Mouse (Mus musculus) liver, postnatal 0 days (tissue): ENCODE measurements around the gene Kng2. TPM values are rescaled to one million over a fixed set of nuclear protein-coding genes. Genes with fewer than 3 reads are reported as not detected.
"Not testable (repeated sequence)": the region's sequence is repeated elsewhere in the genome, so short reads cannot be mapped to it uniquely, and the experiment has no call there.

Experiments
- ATAC-seq: fragments of 200-750 bp; cut with Nextera tagmentation; 2 replicates; pipeline ENCODE4 v1.8.0; 2017; ENCODE audit warnings: mild to moderate bottlenecking, moderate library complexity
- DNase-seq: peaks from one replicate; pipeline ENCODE4 v3.0.0-alpha.2; 2016
- H3K27ac ChIP-seq: fragments of 300-500 bp; sonication (generic); 2 replicates; pipeline ENCODE4 v1.5.1; 2014; ENCODE audit warnings: antibody characterized with exemption, moderate library complexity, mild to moderate bottlenecking, low read depth
- H3K27me3 ChIP-seq: fragments of 300-500 bp; sonication (generic); 2 replicates; pipeline ENCODE4 v1.6.1; 2014; ENCODE audit warnings: low read length, control low read depth, mixed read lengths; ENCODE audit not compliant: insufficient read depth
- H3K36me3 ChIP-seq: fragments of 300-500 bp; sonication (generic); replicated peaks from 2 replicates; pipeline ENCODE4 v1.6.1; 2014; ENCODE audit warnings: mild to moderate bottlenecking, control low read depth, low read length, moderate library complexity, mixed read lengths; ENCODE audit not compliant: insufficient read depth
- H3K4me1 ChIP-seq: fragments of 300-500 bp; sonication (generic); 2 replicates; pipeline ENCODE4 v1.6.1; 2014; ENCODE audit warnings: antibody characterized with exemption, mild to moderate bottlenecking, control low read depth; ENCODE audit not compliant: insufficient read depth
- H3K4me2 ChIP-seq: fragments of 300-500 bp; sonication (generic); 2 replicates; pipeline ENCODE4 v1.6.1; 2014; ENCODE audit warnings: low read depth, mild to moderate bottlenecking, low read length, moderate library complexity, mixed read lengths
- H3K4me3 ChIP-seq: fragments of 300-500 bp; sonication (generic); 2 replicates; pipeline ENCODE4 v1.5.1; 2014; ENCODE audit warnings: low read depth, low read length
- H3K9ac ChIP-seq: fragments of 300-500 bp; sonication (generic); replicated peaks from 2 replicates; pipeline ENCODE4 v1.6.1; 2014; ENCODE audit warnings: mild to moderate bottlenecking, moderate library complexity
- H3K9me3 ChIP-seq: fragments of 300-500 bp; sonication (generic); 2 replicates; pipeline ENCODE4 v1.6.1; 2016; ENCODE audit warnings: mild to moderate bottlenecking, control low read depth, low read length, mixed read lengths
- CTCF ChIP-seq: sonication (generic); IDR thresholded peaks from 2 replicates; pipeline ENCODE4 v1.5.1; 2016; ENCODE audit warnings: antibody characterized with exemption, low read depth
- EP300 ChIP-seq: IDR thresholded peaks from 2 replicates; pipeline ENCODE4 v1.6.1; 2016; ENCODE audit warnings: antibody characterized with exemption, low read depth, mild to moderate bottlenecking
- WGBS: fragments of 180-500 bp; shearing (Covaris S2); extraction: QIAGEN DNeasy Blood & Tissue Kit; methylation state at CpG from one replicate; pipeline ENCODE4 v1.1.7; 2014; ENCODE audit not compliant: insufficient replicate concordance; 5-methylcytosine and 5-hydroxymethylcytosine counted together
- polyA plus RNA-seq: library from polyadenylated mRNA; unstranded; fragments of >200 nt; fragmentation: Nextera tagmentation; extraction: Ambion mirVana; gene quantifications from 2 replicates; pipeline ENCODE4 v1.2.1, GENCODE M21; 2015

Kng2 gene
- polyA plus RNA-seq = 348 and 384 TPM in 2 replicates

DNA sequence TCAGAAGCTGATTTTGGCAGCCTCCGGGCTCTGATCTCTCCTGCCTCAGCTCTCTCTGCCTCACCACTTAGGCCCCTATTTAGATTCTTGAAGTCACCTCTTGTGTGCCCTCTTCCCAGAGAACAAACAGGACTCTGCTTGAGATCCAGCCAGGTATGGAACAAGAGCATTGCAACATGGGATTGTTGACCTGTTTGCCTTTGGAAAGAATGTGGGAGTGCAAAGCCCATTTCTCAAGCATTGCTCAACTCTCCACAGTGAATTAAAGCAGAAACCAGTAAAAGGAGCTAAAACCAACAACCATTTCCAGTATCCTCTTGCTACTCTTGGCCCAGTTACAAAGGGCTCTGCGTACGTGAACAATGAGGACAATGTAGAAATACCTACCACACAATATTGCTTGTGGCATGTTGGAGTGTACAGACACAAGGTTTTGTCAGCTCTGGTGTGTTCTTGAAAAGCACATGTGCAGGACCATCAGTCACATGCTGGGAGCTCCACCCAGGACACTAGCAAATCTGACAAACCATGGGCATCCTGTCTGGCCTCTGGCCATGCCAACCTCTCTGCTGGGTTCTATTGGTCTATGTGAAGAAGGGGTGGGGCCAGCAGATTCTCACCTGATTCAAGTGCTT, at the start of gene Kng2:
Kng2 (minus strand) TSS at position 517 of the 635 bp plus-strand sequence.
- H3K9ac ChIP-seq = peak within 1 kb of the TSS; percentile 64
- H3K36me3 ChIP-seq, H3K27me3 ChIP-seq, H3K4me1 ChIP-seq, H3K9me3 ChIP-seq: not testable (repeated sequence)
- ATAC-seq = peak; percentile 88
- WGBS = 56% methylated on average over 3 of the region's 3 CpGs
- peak; percentile 39 for DNase-seq
- TF ChIP-seq EP300 = peak; percentile 80
- peak within 1 kb of the TSS; percentile 40 for H3K4me2 ChIP-seq
- H3K27ac ChIP-seq = peak within 1 kb of the TSS; percentile 76
- H3K4me3 ChIP-seq = peak within 1 kb of the TSS; percentile 36

DNA sequence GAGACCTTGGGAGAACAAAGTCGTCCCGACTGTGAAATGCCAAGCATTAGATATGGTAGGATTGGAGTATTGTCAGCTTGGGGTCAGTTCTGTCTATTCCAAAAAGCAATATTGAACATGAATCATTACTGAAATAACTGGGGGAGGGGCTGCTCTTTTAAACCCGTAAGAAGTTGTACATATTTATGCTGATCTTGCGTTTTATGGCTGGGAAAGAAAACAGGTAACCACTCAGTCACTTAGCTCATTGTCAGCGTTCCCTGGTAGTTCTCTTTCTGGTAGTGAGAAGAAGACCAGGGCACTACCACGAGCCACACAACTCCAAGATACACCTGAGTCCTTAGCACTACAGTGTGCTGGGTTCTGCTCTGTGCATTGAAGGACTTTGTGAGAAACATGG, 48.2 kb upstream of the Kng2 start:
- not testable (repeated sequence) for H3K27me3 ChIP-seq, H3K4me2 ChIP-seq, H3K27ac ChIP-seq, H3K9ac ChIP-seq, DNase-seq, H3K36me3 ChIP-seq, H3K4me3 ChIP-seq, H3K9me3 ChIP-seq, ATAC-seq, H3K4me1 ChIP-seq
- WGBS = 82% methylated on average over 6 of the region's 6 CpGs

GRCm38 (mm10) chr16:23060781-23061325, 31.6 kb upstream of the Kng2 start:
- not testable (repeated sequence) for H3K4me3 ChIP-seq

DNA sequence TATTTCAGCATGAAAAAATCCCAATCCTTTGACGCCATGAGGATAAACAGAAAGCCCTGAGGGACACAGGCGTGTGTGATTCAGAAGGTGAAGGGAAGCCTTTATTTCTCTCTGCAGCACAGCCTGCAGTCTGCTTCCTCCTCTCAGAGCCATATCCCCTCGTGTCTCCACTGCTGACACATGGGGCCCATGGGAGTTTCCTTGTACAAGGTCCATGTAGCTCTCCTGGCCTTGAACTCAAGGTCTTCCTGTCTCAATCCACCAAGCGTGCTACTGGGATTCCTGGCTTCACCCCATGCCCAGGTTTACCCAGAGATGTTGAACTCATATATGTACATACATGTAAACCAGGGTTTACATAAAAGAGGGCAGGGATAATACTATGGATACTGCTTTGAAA, 30.3 kb upstream of the Kng2 start:
- not testable (repeated sequence) for H3K9ac ChIP-seq, H3K4me1 ChIP-seq, ATAC-seq, DNase-seq, H3K9me3 ChIP-seq, H3K27me3 ChIP-seq, H3K36me3 ChIP-seq
- H3K4me2 ChIP-seq = peak overlapping the region; percentile 56; the same call in 1 of the 2 replicates
- WGBS = 39% methylated on average over 4 of the region's 4 CpGs
- peak overlapping the region; percentile 42; the same call in 1 of the 2 replicates for H3K4me3 ChIP-seq
- peak overlapping the region; percentile 57 for H3K27ac ChIP-seq

More at GRCm38 (mm10) chr16:23060781-23061325, 31.6 kb upstream of the Kng2 start:
- not testable (repeated sequence) for H3K27ac ChIP-seq, H3K36me3 ChIP-seq, H3K9me3 ChIP-seq, H3K27me3 ChIP-seq, DNase-seq, H3K4me1 ChIP-seq, ATAC-seq, H3K9ac ChIP-seq
- peak overlapping the region; percentile 56 for H3K4me2 ChIP-seq
- WGBS = 82% methylated on average over 5 of the region's 5 CpGs

DNA sequence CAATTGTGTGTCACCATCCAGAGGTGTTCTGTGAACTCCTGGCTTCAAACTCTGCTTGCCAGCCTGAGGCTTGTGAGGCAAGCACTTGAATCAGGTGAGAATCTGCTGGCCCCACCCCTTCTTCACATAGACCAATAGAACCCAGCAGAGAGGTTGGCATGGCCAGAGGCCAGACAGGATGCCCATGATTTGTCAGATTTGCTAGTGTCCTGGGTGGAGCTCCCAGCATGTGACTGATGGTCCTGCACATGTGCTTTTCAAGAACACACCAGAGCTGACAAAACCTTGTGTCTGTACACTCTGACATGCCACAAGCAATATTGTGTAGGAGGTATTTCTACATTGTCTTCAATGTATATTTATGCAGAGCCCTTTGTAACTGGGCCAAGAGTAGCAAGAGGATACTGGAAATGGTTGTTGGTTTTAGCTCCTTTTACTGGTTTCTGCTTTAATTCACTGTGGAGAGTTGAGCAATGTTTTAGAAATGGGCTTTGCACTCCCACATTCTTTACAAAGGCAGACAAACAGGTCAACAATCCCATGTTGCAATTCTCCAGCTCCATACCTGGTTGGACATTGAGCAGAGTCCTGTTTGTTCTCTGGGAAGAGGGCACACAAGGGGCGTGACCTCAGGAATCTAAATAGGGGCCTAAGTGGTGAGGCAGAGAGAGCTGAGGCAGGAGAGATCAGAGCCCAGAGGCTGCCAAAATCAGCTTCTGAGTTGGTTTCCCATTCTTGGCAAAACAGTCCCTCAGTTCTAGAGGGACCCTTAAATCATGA, 28.6 kb upstream of the Kng2 start, which contains the start of gene Kng1:
Kng1 (plus strand) TSS at position 198 of the 780 bp plus-strand sequence.
- peak; percentile 78 for TF ChIP-seq EP300
- peak; percentile 89 for ATAC-seq
- 62% methylated on average over 1 of the region's 1 CpGs for WGBS

DNA sequence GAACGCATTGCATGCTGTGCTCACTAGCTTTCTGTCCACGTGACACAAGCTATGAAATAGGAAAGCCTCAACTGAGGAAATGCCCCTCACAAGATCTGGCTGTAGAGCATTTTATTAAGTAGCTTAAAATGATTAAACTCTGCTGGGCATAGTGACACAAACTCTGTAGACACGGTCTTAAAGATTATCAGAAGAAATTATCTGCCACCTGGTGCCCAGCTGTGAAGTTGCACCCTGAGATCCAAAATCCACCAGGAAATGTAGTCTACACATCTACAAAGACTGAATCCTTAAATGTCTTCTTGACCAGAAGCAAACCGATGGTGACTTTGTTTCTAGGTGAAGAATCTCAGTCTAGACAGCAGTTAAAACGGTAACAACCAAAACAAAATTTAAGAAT, 17.0 kb upstream of the Kng2 start:
- H3K36me3 ChIP-seq = no peaks in the 10 kb centered on the region
- H3K4me2 ChIP-seq = no peak overlapping the region
- no peak overlapping the region for H3K27ac ChIP-seq
- no peak overlapping the region for H3K4me3 ChIP-seq
- no peaks in the 10 kb centered on the region for H3K4me1 ChIP-seq
- H3K9ac ChIP-seq = no peak overlapping the region
- TF ChIP-seq CTCF (peak; percentile 56), EP300 (no peak)
- ATAC-seq = no peak
- 62% methylated on average over 5 of the region's 5 CpGs for WGBS
- DNase-seq = no peak
- no peaks in the 10 kb centered on the region for H3K27me3 ChIP-seq
- no peaks in the 10 kb centered on the region for H3K9me3 ChIP-seq

More for the DNA sequence above, 28.6 kb upstream of the Kng2 start, which contains the start of gene Kng1:
- H3K9me3 ChIP-seq, H3K36me3 ChIP-seq, H3K27me3 ChIP-seq, H3K4me1 ChIP-seq: not testable (repeated sequence)
- peak within 1 kb of the TSS; percentile 42 for H3K4me3 ChIP-seq
- DNase-seq = peak; percentile 60
- peak within 1 kb of the TSS; percentile 89 for H3K27ac ChIP-seq
- H3K4me2 ChIP-seq = peak within 1 kb of the TSS; percentile 40; the same call in 1 of the 2 replicates
- peak within 1 kb of the TSS; percentile 63 for H3K9ac ChIP-seq
